Mouse (Mus musculus) T-helper 2 cell (primary cell): ENCODE data around the gene Mllt3.

Source experiments
- in situ Hi-C: fragments of 300-600 bp; cut with MboI, MseI; formaldehyde crosslinking; loops from one replicate; pipeline ENCODE4 v1.15.1; 2025; ENCODE audit warnings: high pct_unique_total_duplicates

Gene Mllt3

GRCm38 (mm10) chr4:87788691-87789090, 244.5 kb downstream of the Mllt3 start:
- in situ Hi-C loops: no loop called here

- in situ Hi-C loops: no loop called here
Observed at GRCm38 (mm10) chr4:87785132-87786074, 247.8 kb downstream of the Mllt3 start.

- in situ Hi-C loops: no loop called here
Observed at GRCm38 (mm10) chr4:87783809-87784208, 249.4 kb downstream of the Mllt3 start.

GRCm38 (mm10) chr4:87781971-87782370, 251.2 kb downstream of the Mllt3 start:
- in situ Hi-C loops: no loop called here

GRCm38 (mm10) chr4:87775721-87776120, 257.4 kb downstream of the Mllt3 start:
- in situ Hi-C loops: no loop called here

- in situ Hi-C loops: no loop called here
Observed at GRCm38 (mm10) chr4:87774515-87774914, 258.6 kb downstream of the Mllt3 start.

GRCm38 (mm10) chr4:87767711-87768561, 265.2 kb downstream of the Mllt3 start:
- in situ Hi-C loops: no loop called here

GRCm38 (mm10) chr4:87765729-87766128, 267.4 kb downstream of the Mllt3 start:
- in situ Hi-C loops: no loop called here

GRCm38 (mm10) chr4:87761075-87761474, 272.1 kb downstream of the Mllt3 start:
- in situ Hi-C loops: no loop called here

GRCm38 (mm10) chr4:87760297-87760696, 272.9 kb downstream of the Mllt3 start:
- in situ Hi-C loops: no loop called here

GRCm38 (mm10) chr4:87759625-87760024, 273.5 kb downstream of the Mllt3 start:
- in situ Hi-C loops: no loop called here

- in situ Hi-C loops: no loop called here
Observed at GRCm38 (mm10) chr4:87759110-87759509, 274.1 kb downstream of the Mllt3 start.

- in situ Hi-C loops: no loop called here
Observed at GRCm38 (mm10) chr4:87751515-87751864, 281.7 kb downstream of the Mllt3 start.

- in situ Hi-C loops: no loop called here
Observed at GRCm38 (mm10) chr4:87750856-87751514, 282.2 kb downstream of the Mllt3 start.

GRCm38 (mm10) chr4:87749532-87750234, 283.5 kb downstream of the Mllt3 start:
- in situ Hi-C loops: no loop called here

- in situ Hi-C loops: no loop called here
Observed at GRCm38 (mm10) chr4:87745016-87745645, 288.0 kb downstream of the Mllt3 start.

GRCm38 (mm10) chr4:87739524-87740128, 293.5 kb downstream of the Mllt3 start:
- in situ Hi-C loops: no loop called here

GRCm38 (mm10) chr4:87739104-87739503, 294.1 kb downstream of the Mllt3 start:
- in situ Hi-C loops: no loop called here

- in situ Hi-C loops: no loop called here
Observed at GRCm38 (mm10) chr4:87737201-87737806, 295.9 kb downstream of the Mllt3 start.

GRCm38 (mm10) chr4:87736779-87737178, 296.4 kb downstream of the Mllt3 start:
- in situ Hi-C loops: no loop called here
